Mouse (Mus musculus) ES-Bruce4 (cell line): ENCODE data around the gene Mknk1.

ENCODE experiments used
- CTCF ChIP-seq: IDR thresholded peaks from one replicate; pipeline ENCODE4 v1.8.1; 2011; ENCODE audit warnings: low read depth, low read length
- EP300 ChIP-seq: IDR thresholded peaks from 2 replicates; pipeline ENCODE4 v1.6.1; 2011; ENCODE audit warnings: low read depth, low read length; ENCODE audit not compliant: insufficient read depth
- POLR2A ChIP-seq: IDR thresholded peaks from one replicate; pipeline ENCODE4 v1.8.1; 2011; ENCODE audit warnings: low read length; ENCODE audit not compliant: insufficient read depth

GRCm38 (mm10) chr4:115885846-115886245 is 46.8 kb downstream of the Mknk1 start:
- no peak for TF ChIP-seq POLR2A
- no peak for TF ChIP-seq CTCF
- no peak for TF ChIP-seq EP300
